Mouse (Mus musculus): ENCODE results near the gene Kpna1. TPM values are rescaled to one million over a fixed set of nuclear protein-coding genes. Genes with fewer than 3 reads are reported as not detected.
"Not testable (repeated sequence)": the region's sequence is repeated elsewhere in the genome, so short reads cannot be mapped to it uniquely, and the experiment has no call there.

Gene Kpna1
- polyA plus RNA-seq, 1 experiment from 2014 or later, result 90.7 TPM

DNA sequence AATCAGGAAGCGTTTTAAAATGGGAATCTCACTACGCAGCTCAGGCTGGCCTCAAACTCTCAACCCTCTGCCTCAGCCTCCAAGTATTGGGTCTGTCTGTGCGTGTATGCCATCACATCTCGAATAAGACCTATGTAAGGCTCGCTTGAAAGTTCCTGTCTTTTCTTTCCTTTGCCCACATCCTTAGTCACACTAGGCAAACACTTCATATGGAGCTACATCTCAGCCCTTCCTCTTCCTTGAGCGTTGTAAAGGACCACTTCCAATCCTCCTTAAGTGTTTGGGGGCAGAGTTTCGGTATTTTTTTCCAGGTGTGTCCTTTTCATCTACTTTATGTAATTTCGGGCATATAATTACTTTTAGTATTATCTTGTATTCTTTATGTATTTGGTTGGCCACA is 76.4 kb downstream of the Kpna1 start:
- no peak overlapping the region for H3K27ac ChIP-seq (ENCODE audit: low read depth, low read length)
- no peaks in the 10 kb centered on the region for H3K9me3 ChIP-seq (ENCODE audit: control insufficient read depth, low read length)
- WGBS, result 96% methylated on average over 8 of the region's 8 CpGs
- H3K4me1 ChIP-seq (ENCODE audit: control insufficient read depth, insufficient read depth, low read length), result no peaks in the 10 kb centered on the region
- H3K9ac ChIP-seq (ENCODE audit: low read length), result no peak overlapping the region
- ATAC-seq (ENCODE audit: low FRiP score) (no peak), DNase-seq (ENCODE audit: low spot score, missing footprints) (no peak)
- H3K36me3 ChIP-seq (ENCODE audit: control insufficient read depth, insufficient read depth, low read length), result peaks cover 3% of the 10 kb centered on the region; the same call in 1 of the 2 replicates
- H3K4me2 ChIP-seq, result no peak overlapping the region
- H3K27me3 ChIP-seq (ENCODE audit: control insufficient read depth, insufficient read depth, low read length), result no peaks in the 10 kb centered on the region
- no peak overlapping the region for H3K4me3 ChIP-seq (ENCODE audit: low read depth, low read length)

DNA sequence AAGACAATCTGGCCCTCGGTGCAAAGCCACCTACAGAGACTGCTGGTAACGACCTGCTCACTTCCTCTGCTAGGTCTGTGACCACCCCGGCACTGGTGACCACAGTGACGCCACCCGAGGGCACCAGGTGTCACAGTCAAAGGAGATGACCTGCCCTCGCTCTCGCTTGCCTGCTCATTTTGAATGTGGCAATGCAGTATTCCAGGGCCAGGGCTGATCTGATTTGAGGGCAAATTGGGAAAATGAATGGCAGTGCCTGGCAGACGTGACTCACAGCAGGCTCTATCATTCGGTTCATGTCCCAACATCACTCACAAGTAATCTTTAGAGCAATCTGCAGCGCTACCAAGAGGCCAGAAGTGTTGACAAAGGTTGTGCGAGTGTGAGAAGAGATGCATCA is 77.9 kb downstream of the Kpna1 start:
- no peak overlapping the region for H3K4me2 ChIP-seq
- peak; percentile 37 for DNase-seq (ENCODE audit: low spot score, missing footprints)

GRCm38 (mm10) chr16:36057933-36058475 is 79.5 kb downstream of the Kpna1 start:
- H3K4me3 ChIP-seq (ENCODE audit: low read depth, low read length), result no peak overlapping the region
- H3K4me2 ChIP-seq, result no peak overlapping the region
- 86% methylated on average over 8 of the region's 8 CpGs for WGBS
- no peak overlapping the region for H3K9ac ChIP-seq (ENCODE audit: low read length)
- ATAC-seq (ENCODE audit: low FRiP score) (no peak), DNase-seq (ENCODE audit: low spot score, missing footprints) (peak; percentile 10)
- H3K9me3 ChIP-seq (ENCODE audit: control insufficient read depth, low read length), result no peaks in the 10 kb centered on the region
- H3K27ac ChIP-seq (ENCODE audit: low read depth, low read length), result no peak overlapping the region
- no peaks in the 10 kb centered on the region for H3K36me3 ChIP-seq (ENCODE audit: control insufficient read depth, insufficient read depth, low read length)
- no peaks in the 10 kb centered on the region for H3K27me3 ChIP-seq (ENCODE audit: control insufficient read depth, insufficient read depth, low read length)
- no peaks in the 10 kb centered on the region for H3K4me1 ChIP-seq (ENCODE audit: control insufficient read depth, insufficient read depth, low read length)

More for the DNA sequence above, 77.9 kb downstream of the Kpna1 start:
- H3K36me3 ChIP-seq (ENCODE audit: control insufficient read depth, insufficient read depth, low read length), result peaks cover 3% of the 10 kb centered on the region; the same call in 1 of the 2 replicates
- H3K27ac ChIP-seq (ENCODE audit: low read depth, low read length), result no peak overlapping the region
- 92% methylated on average over 11 of the region's 11 CpGs for WGBS
- H3K27me3 ChIP-seq (ENCODE audit: control insufficient read depth, insufficient read depth, low read length), result no peaks in the 10 kb centered on the region
- H3K9ac ChIP-seq (ENCODE audit: low read length), result no peak overlapping the region
- no peak for ATAC-seq (ENCODE audit: low FRiP score)
- no peak overlapping the region for H3K4me3 ChIP-seq (ENCODE audit: low read depth, low read length)
- H3K9me3 ChIP-seq (ENCODE audit: control insufficient read depth, low read length), result no peaks in the 10 kb centered on the region
- no peaks in the 10 kb centered on the region for H3K4me1 ChIP-seq (ENCODE audit: control insufficient read depth, insufficient read depth, low read length)

GRCm38 (mm10) chr16:36062534-36062933 is 84.0 kb downstream of the Kpna1 start:
- H3K4me3 ChIP-seq (ENCODE audit: low read depth, low read length); H3K9ac ChIP-seq (ENCODE audit: low read length); H3K9me3 ChIP-seq (ENCODE audit: control insufficient read depth, low read length); H3K4me1 ChIP-seq (ENCODE audit: control insufficient read depth, insufficient read depth, low read length); H3K4me2 ChIP-seq; DNase-seq (ENCODE audit: low spot score, missing footprints); H3K27ac ChIP-seq (ENCODE audit: low read depth, low read length); ATAC-seq (ENCODE audit: low FRiP score); H3K36me3 ChIP-seq (ENCODE audit: control insufficient read depth, insufficient read depth, low read length); H3K27me3 ChIP-seq (ENCODE audit: control insufficient read depth, insufficient read depth, low read length): not testable (repeated sequence)
- WGBS, result 92% methylated on average over 1 of the region's 1 CpGs

GRCm38 (mm10) chr16:36063315-36063714 is 84.8 kb downstream of the Kpna1 start:
- no peaks in the 10 kb centered on the region for H3K4me1 ChIP-seq (ENCODE audit: control insufficient read depth, insufficient read depth, low read length)
- ATAC-seq (ENCODE audit: low FRiP score) (no peak), DNase-seq (ENCODE audit: low spot score, missing footprints) (no peak)
- WGBS, result 78% methylated on average over 2 of the region's 2 CpGs
- no peak overlapping the region for H3K27ac ChIP-seq (ENCODE audit: low read depth, low read length)
- no peak overlapping the region for H3K4me3 ChIP-seq (ENCODE audit: low read depth, low read length)
- 0 out of 2 replicates have a peak overlapping the region, but pooled peaks have one; percentile 20 for H3K9ac ChIP-seq (ENCODE audit: low read length)
- H3K27me3 ChIP-seq (ENCODE audit: control insufficient read depth, insufficient read depth, low read length), result no peaks in the 10 kb centered on the region
- H3K9me3 ChIP-seq (ENCODE audit: control insufficient read depth, low read length), result no peaks in the 10 kb centered on the region
- H3K36me3 ChIP-seq (ENCODE audit: control insufficient read depth, insufficient read depth, low read length), result no peaks in the 10 kb centered on the region
- no peak overlapping the region for H3K4me2 ChIP-seq

GRCm38 (mm10) chr16:36064904-36065303 is 86.4 kb downstream of the Kpna1 start:
- Histone ChIP-seq H3K27me3 (ENCODE audit: control insufficient read depth, insufficient read depth, low read length) (no peaks in the 10 kb centered on the region), H3K36me3 (ENCODE audit: control insufficient read depth, insufficient read depth, low read length) (no peaks in the 10 kb centered on the region), H3K27ac (ENCODE audit: low read depth, low read length) (no peak overlapping the region), H3K4me3 (ENCODE audit: low read depth, low read length) (no peak overlapping the region), H3K4me2 (no peak overlapping the region), H3K9me3 (ENCODE audit: control insufficient read depth, low read length) (no peaks in the 10 kb centered on the region), H3K9ac (ENCODE audit: low read length) (no peak overlapping the region), H3K4me1 (ENCODE audit: control insufficient read depth, insufficient read depth, low read length) (peaks cover 6% of the 10 kb centered on the region; the same call in 1 of the 2 replicates)
- DNase-seq (ENCODE audit: low spot score, missing footprints) (no peak), ATAC-seq (ENCODE audit: low FRiP score) (no peak)
- whole genome bisulfite sequencing, result 87% methylated on average over 5 of the region's 5 CpGs

DNA sequence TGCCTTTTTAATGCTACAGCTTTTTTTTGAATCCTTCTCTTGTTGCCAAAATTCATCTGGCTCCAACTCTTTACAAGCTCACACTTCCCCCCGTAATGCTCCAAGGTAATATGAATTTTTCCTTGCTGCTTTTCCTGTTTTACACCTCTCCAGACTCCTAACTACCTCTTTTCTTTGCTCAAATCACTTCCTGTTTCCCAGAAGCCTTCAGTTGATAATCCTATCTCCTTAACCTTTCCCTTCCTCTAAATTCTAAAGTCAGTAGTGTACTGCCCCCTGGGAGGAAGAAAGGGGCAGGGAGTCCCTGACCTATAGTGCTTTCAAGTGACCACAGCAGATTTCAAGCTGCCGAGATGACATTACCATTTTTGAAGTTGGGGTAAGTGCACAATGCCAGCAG is 89.1 kb downstream of the Kpna1 start:
- no peaks in the 10 kb centered on the region for H3K27me3 ChIP-seq (ENCODE audit: control insufficient read depth, insufficient read depth, low read length)
- no peak for ATAC-seq (ENCODE audit: low FRiP score)

DNA sequence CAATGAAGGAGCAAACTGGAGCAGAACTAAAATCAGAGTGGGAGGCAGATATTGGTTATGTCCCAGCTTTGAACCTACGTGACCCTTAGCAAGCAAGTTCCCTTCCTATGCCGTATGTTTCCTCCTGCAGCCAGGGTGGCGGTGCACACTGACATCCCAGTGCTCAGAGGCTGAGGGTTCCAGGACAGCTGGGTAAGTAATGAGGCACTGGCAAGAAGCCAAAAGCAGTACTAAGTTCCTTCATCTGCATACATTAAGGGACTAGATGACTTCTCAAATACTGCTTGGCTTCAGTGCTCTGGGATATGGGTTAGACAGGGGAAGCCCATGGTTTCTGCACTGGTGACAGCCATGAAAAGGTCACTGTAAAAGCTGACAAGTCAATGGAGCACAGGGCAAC is 89.8 kb downstream of the Kpna1 start:
- no peak overlapping the region for H3K4me3 ChIP-seq (ENCODE audit: low read depth, low read length)
- H3K27ac ChIP-seq (ENCODE audit: low read depth, low read length), result no peak overlapping the region
- H3K4me1 ChIP-seq (ENCODE audit: control insufficient read depth, insufficient read depth, low read length), result peaks cover 15% of the 10 kb centered on the region; the same call in 1 of the 2 replicates
- H3K4me2 ChIP-seq, result no peak overlapping the region
- no peaks in the 10 kb centered on the region for H3K9me3 ChIP-seq (ENCODE audit: control insufficient read depth, low read length)
- ATAC-seq (ENCODE audit: low FRiP score), result no peak
- no peaks in the 10 kb centered on the region for H3K36me3 ChIP-seq (ENCODE audit: control insufficient read depth, insufficient read depth, low read length)
- DNase-seq (ENCODE audit: low spot score, missing footprints), result no peak
- no peaks in the 10 kb centered on the region for H3K27me3 ChIP-seq (ENCODE audit: control insufficient read depth, insufficient read depth, low read length)
- H3K9ac ChIP-seq (ENCODE audit: low read length), result no peak overlapping the region
- WGBS, result 96% methylated on average over 3 of the region's 3 CpGs

More for the DNA sequence above, 89.1 kb downstream of the Kpna1 start:
- H3K4me3 ChIP-seq (ENCODE audit: low read depth, low read length), result no peak overlapping the region
- H3K9ac ChIP-seq (ENCODE audit: low read length), result no peak overlapping the region
- no peak for DNase-seq (ENCODE audit: low spot score, missing footprints)
- no peaks in the 10 kb centered on the region for H3K36me3 ChIP-seq (ENCODE audit: control insufficient read depth, insufficient read depth, low read length)
- no peak overlapping the region for H3K27ac ChIP-seq (ENCODE audit: low read depth, low read length)
- H3K9me3 ChIP-seq (ENCODE audit: control insufficient read depth, low read length), result no peaks in the 10 kb centered on the region
- 72% methylated on average over 2 of the region's 2 CpGs for WGBS
- H3K4me2 ChIP-seq, result no peak overlapping the region
- peaks cover 15% of the 10 kb centered on the region; the same call in 1 of the 2 replicates for H3K4me1 ChIP-seq (ENCODE audit: control insufficient read depth, insufficient read depth, low read length)

DNA sequence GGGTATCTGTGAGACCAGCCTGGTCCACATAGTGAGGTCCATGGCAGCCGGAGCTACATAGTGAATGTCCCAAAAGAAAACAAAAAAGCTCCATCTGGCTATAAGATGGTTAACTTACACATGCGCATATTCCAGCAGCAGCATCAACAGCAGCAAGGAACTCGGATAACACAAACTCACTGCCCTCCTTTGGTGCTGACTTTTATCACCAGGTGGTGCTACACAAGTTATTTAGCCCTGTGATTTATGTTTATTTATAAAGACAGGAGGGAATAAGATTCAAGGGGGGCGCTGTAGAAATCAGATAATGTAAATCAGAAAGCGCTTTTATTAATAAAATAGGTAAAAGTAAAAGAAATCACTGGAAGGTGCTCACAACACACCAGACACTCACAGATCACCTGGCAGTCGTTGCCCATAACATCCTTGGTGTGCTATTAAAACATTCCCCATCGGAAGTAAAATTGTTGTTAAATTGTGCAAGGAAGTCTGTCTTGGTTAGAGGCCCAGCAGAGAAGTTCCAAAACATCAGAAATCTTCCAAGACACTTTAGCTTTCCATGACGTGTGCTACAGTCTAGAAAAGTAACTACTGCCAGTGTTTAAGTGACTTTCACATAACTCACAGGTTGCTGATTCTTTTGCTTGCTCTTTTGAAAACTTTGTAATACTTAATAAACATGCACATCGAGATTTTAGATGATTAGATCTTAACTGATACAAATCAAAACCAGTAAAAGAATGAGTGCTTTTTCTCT is 91.4 kb downstream of the Kpna1 start:
- peak overlapping the region; percentile 44 for H3K9ac ChIP-seq (ENCODE audit: low read length)
- H3K27me3 ChIP-seq (ENCODE audit: control insufficient read depth, insufficient read depth, low read length), result no peaks in the 10 kb centered on the region
- ATAC-seq (ENCODE audit: low FRiP score), result no peak
- peaks cover 15% of the 10 kb centered on the region; the same call in 1 of the 2 replicates for H3K4me1 ChIP-seq (ENCODE audit: control insufficient read depth, insufficient read depth, low read length)
- no peaks in the 10 kb centered on the region for H3K9me3 ChIP-seq (ENCODE audit: control insufficient read depth, low read length)
- 47% methylated on average over 9 of the region's 9 CpGs for WGBS
- DNase-seq (ENCODE audit: low spot score, missing footprints), result no peak
- no peak overlapping the region for H3K27ac ChIP-seq (ENCODE audit: low read depth, low read length)
- H3K4me2 ChIP-seq, result peak overlapping the region; percentile 69
- peak overlapping the region; percentile 78 for H3K4me3 ChIP-seq (ENCODE audit: low read depth, low read length)
- H3K36me3 ChIP-seq (ENCODE audit: control insufficient read depth, insufficient read depth, low read length), result no peaks in the 10 kb centered on the region
